In the genomic region with DNA sequence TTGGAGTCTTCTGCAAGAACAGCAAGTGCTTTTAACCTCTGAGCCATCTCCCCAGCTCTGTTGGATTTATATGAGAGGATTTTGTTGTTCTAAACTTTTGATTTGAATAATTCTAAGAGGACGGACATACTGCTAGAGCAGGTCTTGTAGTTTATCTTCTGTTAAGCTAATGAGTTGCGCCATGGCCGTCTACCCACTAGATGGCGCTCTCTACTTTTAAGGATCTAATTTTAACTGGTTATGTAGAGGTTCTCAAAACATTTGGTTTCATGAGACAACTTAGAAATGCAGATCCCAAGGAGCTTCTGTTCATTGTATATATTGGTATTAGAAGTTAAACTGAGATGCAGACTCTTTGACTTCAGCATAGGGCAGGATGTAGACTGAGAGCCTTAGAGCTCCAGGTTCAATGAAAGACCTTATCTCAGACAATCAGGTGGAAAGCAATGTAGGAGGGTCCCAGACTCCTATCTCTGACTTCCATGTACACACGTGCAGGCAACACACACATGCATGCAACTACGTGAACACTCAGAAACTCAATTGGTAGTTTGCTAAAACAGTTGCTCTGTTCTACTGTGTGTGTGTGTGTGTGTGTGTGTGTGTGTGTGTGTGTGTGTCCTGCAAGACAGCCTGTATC, we compare ENCODE assay signal across 7 mouse cellular contexts. TPM values are rescaled to one million over a fixed set of nuclear protein-coding genes. Genes with fewer than 3 reads are reported as not detected.
DNase-seq lines count a peak whose midpoint lies in the region.

No protein-coding gene starts in this region.

- DNase-seq in urinary bladder, postnatal 14 days (ENCODE audit: low spot score): peak; percentile 72
- DNase-seq in urinary bladder, adult 2 months (ENCODE audit: low spot score): no peak
- DNase-seq in adrenal gland, adult 8-10 months: peak; percentile 33
- DNase-seq in embryo, embryonic 9.5 days (ENCODE audit: extremely low spot score): peak; percentile 48
- DNase-seq in kidney, adult 9 months: peak; percentile 88
- DNase-seq in liver: peak; percentile 68
- DNase-seq in retina, embryonic 14.5 days (ENCODE audit: low spot score): peak; percentile 87

RNA-seq across cellular contexts. Expression of gene Recql5, which starts 6.5 kb away (rescaled TPM):
- 26.4 and 29.5 TPM in 2 replicates for polyA plus RNA-seq in urinary bladder, adult 2 months (2012; rRNA removed)
- 10 to 100 TPM; 24.7 to 40.4 (median 36.6) TPM for total RNA-seq in adrenal gland, adult 8-10 months (2022)

RNA-seq across cellular contexts. Expression of gene Sap30bp, which starts 6.7 kb away (rescaled TPM):
- 31.6 and 33.7 TPM in 2 replicates for polyA plus RNA-seq in urinary bladder, adult 2 months (2012; rRNA removed)
- 10 to 100 TPM; 46.2 to 53.7 (median 48.3) TPM for total RNA-seq in adrenal gland, adult 8-10 months (2022)

RNA-seq across cellular contexts. Expression of gene Smim6, which starts 28.0 kb away (rescaled TPM):
- polyA plus RNA-seq in urinary bladder, adult 2 months (2012; rRNA removed): 16.9 and 17.8 TPM in 2 replicates
- total RNA-seq in adrenal gland, adult 8-10 months (2022): not detected

RNA-seq across cellular contexts. Expression of gene Itgb4, which starts 34.7 kb away (rescaled TPM):
- polyA plus RNA-seq in urinary bladder, adult 2 months (2012; rRNA removed): 24.7 and 35.7 TPM in 2 replicates
- 1 to 10 TPM; 3.5 to 5.1 (median 3.9) TPM for total RNA-seq in adrenal gland, adult 8-10 months (2022)

RNA-seq across cellular contexts. Expression of gene Smim5, which starts 40.0 kb away (rescaled TPM):
- polyA plus RNA-seq in urinary bladder, adult 2 months (2012; rRNA removed): 7.0 and 10.4 TPM in 2 replicates
- total RNA-seq in adrenal gland, adult 8-10 months (2022): under 1 TPM; 0.29 to 0.65 (median 0.42) TPM
